Mouse (Mus musculus) forebrain, embryonic 15.5 days (tissue): ENCODE data around the gene Cacna1a. TPM values are rescaled to one million over a fixed set of nuclear protein-coding genes. Genes with fewer than 3 reads are reported as not detected.

Experiments used
- ATAC-seq: fragments of 200-750 bp; cut with Nextera tagmentation; replicated peaks from 2 replicates; pipeline ENCODE4 v1.8.0; 2017; ENCODE audit warnings: mild to moderate bottlenecking, moderate TSS enrichment, moderate library complexity
- H3K27ac ChIP-seq: fragments of 300-500 bp; sonication (generic); replicated peaks from 2 replicates; pipeline ENCODE4 v1.5.1; 2015; ENCODE audit warnings: mild to moderate bottlenecking, inconsistent platforms
- H3K27me3 ChIP-seq: fragments of 300-500 bp; sonication (generic); 2 replicates; pipeline ENCODE4 v1.6.1; 2015; ENCODE audit warnings: inconsistent platforms
- H3K36me3 ChIP-seq: fragments of 300-500 bp; sonication (generic); 2 replicates; pipeline ENCODE4 v1.6.1; 2015; ENCODE audit warnings: mild to moderate bottlenecking, inconsistent platforms
- H3K4me1 ChIP-seq: fragments of 300-500 bp; sonication (generic); 2 replicates; pipeline ENCODE4 v1.6.1; 2015; ENCODE audit warnings: inconsistent platforms
- H3K4me2 ChIP-seq: fragments of 300-500 bp; sonication (generic); replicated peaks from 2 replicates; pipeline ENCODE4 v1.6.1; 2015; ENCODE audit warnings: mild to moderate bottlenecking, inconsistent platforms
- H3K4me3 ChIP-seq: fragments of 300-500 bp; sonication (generic); 2 replicates; pipeline ENCODE4 v1.5.1; 2015; ENCODE audit warnings: mild to moderate bottlenecking, inconsistent platforms
- H3K9ac ChIP-seq: fragments of 300-500 bp; sonication (generic); replicated peaks from 2 replicates; pipeline ENCODE4 v1.6.1; 2015; ENCODE audit warnings: mild to moderate bottlenecking, inconsistent platforms
- H3K9me3 ChIP-seq: fragments of 300-500 bp; sonication (generic); 2 replicates; pipeline ENCODE4 v1.6.1; 2016; ENCODE audit warnings: inconsistent platforms
- WGBS: fragments of 180-500 bp; shearing (Covaris S2); methylation state at CpG from one replicate; pipeline ENCODE4 v1.1.7; 2015; ENCODE audit warnings: mixed read lengths; 5-methylcytosine and 5-hydroxymethylcytosine counted together
- polyA plus RNA-seq: library from polyadenylated mRNA; unstranded; fragments of >200 nt; fragmentation: Nextera tagmentation; extraction: Ambion mirVana; gene quantifications from 2 replicates; pipeline ENCODE4 v1.2.1, GENCODE M21; 2015

Cacna1a gene
- polyA plus RNA-seq, 1 experiment from 2014 or later, result 12.9 TPM

DNA sequence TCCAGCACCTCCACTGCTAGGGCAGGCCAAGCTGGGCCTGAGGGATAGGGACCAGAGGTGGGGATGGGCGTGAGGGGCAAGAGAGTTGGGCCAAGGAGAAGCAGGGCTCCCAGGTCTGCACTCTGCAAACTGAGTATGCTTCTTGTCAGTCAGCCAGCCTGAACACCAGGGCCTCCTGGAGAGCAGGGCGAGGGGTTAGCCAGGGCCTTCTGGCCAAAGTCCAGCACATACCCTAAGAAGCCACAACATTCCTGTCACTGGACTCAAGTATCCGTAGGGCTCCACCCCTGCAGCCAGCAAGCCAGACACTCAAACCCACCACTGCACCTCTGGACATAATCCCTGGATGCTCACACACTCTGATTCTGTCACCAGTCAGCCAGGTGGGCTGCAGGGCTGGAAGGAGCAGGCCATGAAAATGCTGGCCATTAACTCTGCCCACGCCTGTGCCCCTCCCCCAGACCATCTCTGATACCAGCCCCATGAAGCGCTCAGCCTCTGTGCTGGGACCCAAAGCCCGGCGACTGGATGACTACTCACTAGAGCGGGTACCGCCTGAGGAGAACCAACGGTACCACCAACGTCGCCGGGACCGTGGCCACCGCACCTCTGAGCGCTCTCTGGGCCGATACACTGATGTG lies 247.9 kb downstream of the Cacna1a start:
- Histone ChIP-seq H3K9me3 (no peaks in the 10 kb centered on the region), H3K36me3 (no peaks in the 10 kb centered on the region), H3K27me3 (no peaks in the 10 kb centered on the region), H3K4me3 (no peak overlapping the region), H3K4me2 (no peak overlapping the region), H3K27ac (peak overlapping the region; percentile 79; the same call in 1 of the 2 replicates), H3K9ac (no peak overlapping the region), H3K4me1 (peaks cover 28% of the 10 kb centered on the region)
- WGBS, result 88% methylated on average over 17 of the region's 17 CpGs
- no peak for ATAC-seq

DNA sequence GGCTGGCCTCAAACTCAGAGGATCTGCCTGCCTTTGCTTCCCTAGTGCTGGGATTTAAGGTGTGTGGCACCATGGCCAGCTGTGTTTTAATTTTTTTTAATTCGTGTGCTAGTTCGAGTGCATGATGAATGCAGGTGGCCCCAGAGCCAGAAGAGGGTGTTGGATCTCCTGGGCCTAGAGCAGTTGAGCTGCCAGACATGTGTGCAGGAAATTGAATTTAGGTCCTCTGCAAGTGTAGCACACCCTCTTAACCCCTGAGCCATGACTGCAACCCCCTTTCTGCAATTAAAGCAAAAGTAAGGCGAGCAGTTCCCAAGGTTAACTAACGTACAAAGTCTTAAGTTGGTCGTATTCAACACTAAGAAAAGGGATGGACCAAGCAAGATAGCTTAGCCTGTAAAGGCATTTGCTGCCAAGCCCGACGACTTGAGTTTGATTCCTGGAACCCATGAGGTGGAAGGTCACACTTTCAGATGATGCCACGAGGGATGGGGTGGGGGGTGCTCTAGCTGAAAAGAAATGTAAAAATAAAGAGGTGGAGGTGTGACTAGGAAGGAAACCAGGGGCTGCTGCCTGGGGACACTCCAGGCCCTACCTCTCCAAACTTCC lies 249.8 kb downstream of the Cacna1a start:
- peak overlapping the region; percentile 51 for H3K4me3 ChIP-seq
- no peaks in the 10 kb centered on the region for H3K9me3 ChIP-seq
- H3K27ac ChIP-seq, result peak overlapping the region; percentile 84; the same call in 1 of the 2 replicates
- peaks cover 28% of the 10 kb centered on the region for H3K4me1 ChIP-seq
- H3K4me2 ChIP-seq, result peak overlapping the region; percentile 92
- H3K27me3 ChIP-seq, result no peaks in the 10 kb centered on the region
- no peaks in the 10 kb centered on the region for H3K36me3 ChIP-seq
- ATAC-seq, result no peak
- peak overlapping the region; percentile 72 for H3K9ac ChIP-seq
- WGBS, result 35% methylated on average over 8 of the region's 8 CpGs

DNA sequence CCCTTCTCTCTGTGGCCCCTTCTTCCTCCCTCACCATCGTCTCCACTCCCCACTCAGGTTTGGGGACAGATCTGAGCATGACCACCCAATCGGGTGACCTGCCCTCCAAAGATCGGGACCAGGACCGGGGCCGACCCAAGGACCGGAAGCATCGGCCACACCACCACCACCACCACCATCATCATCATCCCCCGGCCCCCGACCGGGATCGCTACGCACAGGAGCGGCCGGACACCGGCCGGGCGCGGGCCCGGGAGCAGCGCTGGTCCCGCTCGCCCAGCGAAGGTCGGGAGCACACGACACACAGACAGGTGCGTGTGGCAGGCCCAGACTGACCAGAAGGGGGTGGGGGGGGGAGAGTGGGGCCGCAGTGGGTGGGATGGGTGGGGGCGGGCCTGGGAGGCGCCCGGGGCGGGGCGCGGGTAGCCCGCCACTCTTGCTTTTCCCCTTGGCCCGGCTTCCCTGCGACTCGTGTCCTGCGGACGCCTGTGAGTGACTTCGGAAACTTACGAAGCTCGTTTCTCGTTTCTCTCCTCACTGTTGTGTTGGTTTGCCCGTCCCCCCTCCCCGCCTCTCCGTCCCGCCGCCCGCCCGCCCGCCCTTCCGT lies 250.4 kb downstream of the Cacna1a start:
- Histone ChIP-seq H3K27ac (peak overlapping the region; percentile 84), H3K9me3 (no peaks in the 10 kb centered on the region), H3K4me3 (peak overlapping the region; percentile 51), H3K9ac (peak overlapping the region; percentile 72), H3K4me1 (peaks cover 28% of the 10 kb centered on the region), H3K27me3 (no peaks in the 10 kb centered on the region), H3K36me3 (no peaks in the 10 kb centered on the region), H3K4me2 (peak overlapping the region; percentile 92)
- WGBS, result under 1% methylated on average over 33 of the region's 52 CpGs
- peak; percentile 21 for ATAC-seq

DNA sequence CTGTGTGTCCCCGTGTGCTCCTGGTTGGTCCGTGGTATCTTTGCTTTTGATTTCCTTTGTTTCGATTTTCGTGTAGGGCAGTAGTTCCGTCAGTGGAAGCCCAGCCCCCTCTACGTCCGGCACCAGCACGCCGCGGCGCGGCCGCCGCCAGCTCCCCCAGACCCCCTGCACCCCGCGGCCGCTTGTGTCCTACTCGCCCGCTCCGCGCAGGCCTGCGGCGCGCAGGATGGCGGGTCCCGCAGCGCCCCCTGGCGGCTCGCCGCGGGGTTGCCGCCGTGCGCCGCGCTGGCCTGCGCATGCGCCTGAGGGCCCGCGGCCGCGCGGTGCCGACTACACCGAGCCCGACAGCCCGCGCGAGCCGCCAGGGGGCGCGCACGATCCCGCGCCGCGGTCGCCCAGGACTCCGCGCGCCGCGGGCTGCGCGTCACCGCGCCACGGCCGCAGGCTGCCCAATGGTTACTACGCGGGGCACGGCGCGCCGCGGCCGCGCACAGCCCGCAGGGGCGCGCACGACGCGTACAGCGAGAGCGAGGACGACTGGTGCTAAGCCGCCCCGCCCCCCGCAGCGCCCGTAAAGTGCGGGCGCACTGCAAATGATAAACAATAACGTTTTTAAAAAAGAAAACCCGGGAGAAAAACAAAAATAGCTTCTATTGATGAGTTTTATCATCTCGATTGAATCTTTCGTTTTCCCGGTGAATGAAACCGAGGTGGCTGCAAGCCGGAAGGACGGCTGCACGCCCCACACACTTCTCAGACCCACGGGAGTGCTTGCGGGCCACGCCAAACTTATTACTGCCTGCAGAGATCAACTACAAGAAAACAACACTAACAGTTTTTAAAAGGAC lies 251.1 kb downstream of the Cacna1a start:
- Histone ChIP-seq H3K9ac (peak overlapping the region; percentile 72), H3K27ac (peak overlapping the region; percentile 84), H3K9me3 (no peaks in the 10 kb centered on the region), H3K4me3 (peak overlapping the region; percentile 51), H3K27me3 (no peaks in the 10 kb centered on the region), H3K36me3 (no peaks in the 10 kb centered on the region), H3K4me1 (peaks cover 28% of the 10 kb centered on the region), H3K4me2 (peak overlapping the region; percentile 92)
- ATAC-seq, result peak; percentile 96
- WGBS, result under 1% methylated on average over 89 of the region's 106 CpGs

DNA sequence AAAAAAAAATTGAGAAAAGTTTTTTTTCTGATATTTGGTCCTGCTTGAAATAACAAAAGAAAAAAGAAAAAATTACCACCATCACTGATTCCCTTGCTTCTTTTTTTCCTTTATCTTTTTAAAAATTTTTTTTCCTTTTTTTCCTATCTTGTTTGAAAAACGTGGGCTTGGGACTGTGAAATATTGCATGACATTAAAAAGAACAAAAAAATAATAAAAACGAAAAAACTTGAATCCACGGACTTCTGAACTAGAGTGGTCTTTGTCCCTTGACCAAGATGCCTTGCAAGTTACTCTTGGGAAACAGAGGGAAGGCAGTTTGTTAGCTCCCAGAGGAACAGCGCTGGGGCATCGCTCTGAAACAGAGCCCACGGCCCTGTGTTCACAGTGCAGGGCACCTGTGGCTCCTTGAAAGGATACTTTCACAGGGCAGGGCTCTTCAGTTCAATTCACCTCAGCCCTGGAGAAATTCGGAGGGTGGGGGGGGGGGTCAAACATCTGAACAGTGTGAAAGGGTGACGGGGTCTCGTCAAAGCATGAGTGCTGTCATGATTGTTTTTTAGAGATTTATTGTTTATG lies 251.9 kb downstream of the Cacna1a start:
- 22% methylated on average over 9 of the region's 9 CpGs for WGBS
- Histone ChIP-seq H3K36me3 (no peaks in the 10 kb centered on the region), H3K9ac (peak overlapping the region; percentile 45), H3K9me3 (no peaks in the 10 kb centered on the region), H3K27ac (peak overlapping the region; percentile 64; the same call in 1 of the 2 replicates), H3K27me3 (no peaks in the 10 kb centered on the region), H3K4me3 (peak overlapping the region; percentile 51), H3K4me2 (peak overlapping the region; percentile 52), H3K4me1 (peaks cover 23% of the 10 kb centered on the region)
- no peak for ATAC-seq

DNA sequence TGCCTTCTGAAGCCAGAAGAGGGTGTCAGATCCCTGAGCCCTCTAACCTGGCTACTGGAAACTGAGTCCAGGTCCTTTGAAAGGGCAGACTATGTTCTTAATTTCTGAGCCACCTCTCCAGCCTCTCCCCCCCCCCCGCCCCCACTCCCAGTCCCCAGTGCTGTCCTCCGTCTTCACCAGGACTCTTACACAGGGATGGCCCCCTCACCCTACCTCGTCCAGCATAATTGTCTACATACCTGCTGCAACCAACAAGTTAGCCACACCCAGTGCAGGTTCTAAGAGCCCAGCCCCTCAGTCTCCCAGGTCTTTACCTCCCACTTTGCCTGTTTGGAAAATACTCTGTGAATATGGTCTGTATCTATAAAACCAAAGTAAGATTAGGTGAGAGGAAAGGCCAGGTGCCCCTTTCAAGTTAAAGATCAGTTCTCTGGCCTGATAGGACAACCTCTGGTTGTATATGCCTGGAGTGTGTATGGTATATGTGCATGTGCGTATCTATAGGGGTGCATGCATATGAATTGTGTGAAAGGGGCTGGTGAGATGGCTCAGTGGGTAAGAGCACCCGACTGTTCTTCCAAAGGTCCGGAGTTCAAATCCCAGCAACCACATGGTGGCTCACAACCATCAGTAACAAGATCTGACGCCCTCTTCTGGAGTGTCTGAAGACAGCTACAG lies 252.5 kb downstream of the Cacna1a start:
- Histone ChIP-seq H3K9me3 (no peaks in the 10 kb centered on the region), H3K27ac (no peak overlapping the region), H3K4me2 (no peak overlapping the region), H3K4me1 (peaks cover 16% of the 10 kb centered on the region), H3K9ac (no peak overlapping the region), H3K36me3 (no peaks in the 10 kb centered on the region), H3K4me3 (no peak overlapping the region), H3K27me3 (no peaks in the 10 kb centered on the region)
- WGBS, result 75% methylated on average over 7 of the region's 7 CpGs
- no peak for ATAC-seq

DNA sequence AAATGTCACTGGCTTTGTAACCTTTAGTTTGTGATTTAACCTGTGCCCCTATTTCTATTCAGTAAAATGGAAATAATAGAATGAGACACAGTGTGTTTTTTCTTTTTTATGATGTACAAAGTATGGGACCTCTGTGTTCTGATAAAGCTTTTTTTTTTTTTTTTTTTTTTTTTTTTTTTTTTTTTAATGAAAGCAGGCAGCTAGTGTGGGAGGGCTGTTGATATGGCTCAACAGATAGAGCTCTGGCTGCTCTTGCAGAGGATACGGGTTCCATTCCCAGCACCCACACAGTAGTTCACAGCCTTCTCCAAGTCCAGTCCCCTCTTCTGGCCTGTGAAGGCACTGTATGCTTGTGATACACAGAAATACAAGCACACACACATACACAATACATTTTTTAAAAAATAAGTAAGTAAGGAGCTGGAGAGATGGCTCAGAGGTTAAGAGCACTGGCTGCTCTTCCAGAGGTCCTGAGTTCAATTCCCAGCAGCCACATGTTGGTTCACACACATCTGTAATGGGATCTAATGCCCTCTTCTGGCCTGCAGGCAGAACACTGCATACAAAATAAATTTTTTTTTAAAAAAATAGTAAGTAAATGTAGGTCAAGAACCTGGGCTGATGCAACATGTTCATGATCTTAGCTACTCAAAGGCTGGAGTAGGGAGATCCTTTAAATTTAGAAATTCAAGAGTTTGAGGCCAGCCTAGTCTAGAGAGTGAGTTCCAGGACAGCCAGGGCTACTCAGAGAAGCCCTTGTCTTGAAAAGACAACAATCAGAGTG lies 253.5 kb downstream of the Cacna1a start:
- no peak overlapping the region for H3K4me2 ChIP-seq
- H3K4me3 ChIP-seq, result no peak overlapping the region
- H3K27me3 ChIP-seq, result no peaks in the 10 kb centered on the region
- H3K36me3 ChIP-seq, result no peaks in the 10 kb centered on the region
- no peak for ATAC-seq
- no peaks in the 10 kb centered on the region for H3K9me3 ChIP-seq
- no peak overlapping the region for H3K9ac ChIP-seq
- H3K4me1 ChIP-seq, result peaks cover 14% of the 10 kb centered on the region
- 71% methylated on average over 1 of the region's 1 CpGs for WGBS
- H3K27ac ChIP-seq, result no peak overlapping the region

DNA sequence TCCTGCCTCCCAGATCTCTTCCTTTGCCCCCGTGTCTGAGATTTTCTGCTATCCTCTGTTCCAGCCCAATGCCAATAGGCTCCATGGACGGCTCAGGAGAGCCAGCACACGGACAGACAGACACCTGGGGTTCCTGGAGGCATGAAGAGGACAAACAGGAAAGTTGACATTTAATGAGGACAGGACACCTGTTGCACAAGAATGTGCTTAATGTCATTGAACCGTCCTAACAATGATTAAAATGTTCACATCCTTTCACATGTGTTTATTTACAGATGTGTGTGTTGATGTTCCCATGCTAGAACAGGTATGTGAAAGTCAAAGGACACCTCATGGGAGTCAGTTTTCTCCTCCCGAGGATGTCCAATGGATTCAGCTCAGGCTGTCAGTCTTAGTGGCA lies 254.8 kb downstream of the Cacna1a start:
- Histone ChIP-seq H3K27me3 (no peaks in the 10 kb centered on the region), H3K36me3 (no peaks in the 10 kb centered on the region), H3K9ac (no peak overlapping the region), H3K4me2 (no peak overlapping the region), H3K9me3 (no peaks in the 10 kb centered on the region), H3K27ac (no peak overlapping the region), H3K4me3 (no peak overlapping the region), H3K4me1 (peaks cover 20% of the 10 kb centered on the region)
- 82% methylated on average over 5 of the region's 5 CpGs for WGBS
- ATAC-seq, result no peak

- Histone ChIP-seq H3K27me3 (no peaks in the 10 kb centered on the region), H3K4me3 (no peak overlapping the region), H3K27ac (no peak overlapping the region), H3K36me3 (no peaks in the 10 kb centered on the region), H3K9me3 (no peaks in the 10 kb centered on the region), H3K4me2 (peak overlapping the region; percentile 42; the same call in 1 of the 2 replicates), H3K4me1 (peaks cover 9% of the 10 kb centered on the region), H3K9ac (no peak overlapping the region)
- 0 out of 2 replicates have a peak, but pooled peaks have one; percentile 47 for ATAC-seq
- WGBS, result 55% methylated on average over 6 of the region's 6 CpGs
Measured at GRCm38 (mm10) chr8:84646800-84647199, 258.6 kb downstream of the Cacna1a start.

DNA sequence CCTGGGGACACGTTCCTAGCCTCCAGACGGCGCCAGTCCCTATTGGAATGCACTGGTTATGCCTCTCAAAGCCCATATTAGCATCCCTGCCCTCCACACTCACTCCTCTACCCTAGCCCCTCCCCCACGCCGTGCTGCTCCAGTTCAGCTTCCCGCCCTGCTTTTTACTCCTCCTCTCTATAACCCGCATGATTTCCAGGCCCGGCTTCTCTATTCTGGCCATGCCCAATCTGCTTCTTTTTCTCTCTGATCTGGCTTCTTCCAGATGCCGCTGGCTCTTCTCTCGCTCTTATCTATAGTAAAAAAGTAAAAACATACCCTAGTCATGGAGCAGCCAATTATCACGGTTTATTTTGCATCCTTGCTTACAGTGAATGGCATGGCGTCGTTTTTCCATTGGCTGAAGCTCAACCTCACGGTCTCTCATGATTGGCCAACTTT lies 259.2 kb downstream of the Cacna1a start:
- peak; percentile 66 for ATAC-seq
- Histone ChIP-seq H3K9ac (peak overlapping the region; percentile 17; the same call in 1 of the 2 replicates), H3K27ac (peak overlapping the region; percentile 9; the same call in 1 of the 2 replicates), H3K36me3 (no peaks in the 10 kb centered on the region), H3K9me3 (no peaks in the 10 kb centered on the region), H3K4me2 (peak overlapping the region; percentile 42), H3K4me1 (peaks cover 9% of the 10 kb centered on the region), H3K4me3 (peak overlapping the region; percentile 29), H3K27me3 (no peaks in the 10 kb centered on the region)
- 2% methylated on average over 14 of the region's 14 CpGs for WGBS
